Mouse (Mus musculus) testis, adult 2 months (tissue): ENCODE results near the gene Cnmd.

Source experiments
- CTCF ChIP-seq: fragments of 200-500 bp; IDR thresholded peaks from 2 replicates; pipeline ENCODE4 v1.5.1; 2012; ENCODE audit warnings: low read depth, mild to moderate bottlenecking, inconsistent platforms, low read length, moderate library complexity; ENCODE audit not compliant: control insufficient read depth, insufficient read depth, insufficient replicate concordance
- POLR2A ChIP-seq: fragments of 200-500 bp; IDR thresholded peaks from 2 replicates; pipeline ENCODE4 v1.6.1; 2012; ENCODE audit warnings: low read depth, mild to moderate bottlenecking, inconsistent platforms, low read length, moderate library complexity; ENCODE audit not compliant: control insufficient read depth

GRCm38 (mm10) chr14:79661005-79661917, 709 bp downstream of the Cnmd start:
- peak; percentile 71 for TF ChIP-seq CTCF
- no peak for TF ChIP-seq POLR2A
